Mouse (Mus musculus): Measurements from ENCODE around the gene Prpf4. TPM values are rescaled to one million over a fixed set of nuclear protein-coding genes. Genes with fewer than 3 reads are reported as not detected.
A peak's percentile ranks its signal among the peaks of the same experiment; 100 is the strongest.

The Prpf4 gene
- polyA plus RNA-seq, 1 experiment from 2014 or later: 15.0 TPM

- ATAC-seq (replicated peaks; ENCODE audit: extremely low read depth, insufficient read depth, low FRiP score): no peak
- H3K9me3 ChIP-seq (replicated peaks; ENCODE audit: control insufficient read depth, low read length): no peaks in the 10 kb centered on the region
- WGBS: 54% methylated on average over 17 of the region's 17 CpGs
- peak overlapping the region; percentile 43 for H3K4me2 ChIP-seq (ENCODE audit: low read depth, low read length)
- H3K36me3 ChIP-seq (ENCODE audit: control insufficient read depth, insufficient read depth): peaks cover 20% of the 10 kb centered on the region
- H3K4me1 ChIP-seq (ENCODE audit: control insufficient read depth, insufficient read depth, low read length): no peaks in the 10 kb centered on the region
- H3K4me3 ChIP-seq (ENCODE audit: low read length): peak overlapping the region; percentile 19; the same call in 1 of the 2 replicates
- H3K9ac ChIP-seq (ENCODE audit: low read length): no peak overlapping the region
- no peaks in the 10 kb centered on the region for H3K27me3 ChIP-seq (ENCODE audit: control insufficient read depth, insufficient read depth, low read length)
- no peak overlapping the region for H3K27ac ChIP-seq (ENCODE audit: low read length)
Observed at GRCm38 (mm10) chr4:62427978-62428758, 19.6 kb downstream of the Prpf4 start.

- no peak overlapping the region for H3K4me3 ChIP-seq (ENCODE audit: low read length)
- no peaks in the 10 kb centered on the region for H3K4me1 ChIP-seq (ENCODE audit: control insufficient read depth, insufficient read depth, low read length)
- H3K36me3 ChIP-seq (ENCODE audit: control insufficient read depth, insufficient read depth): peaks cover 8% of the 10 kb centered on the region
- H3K9me3 ChIP-seq (replicated peaks; ENCODE audit: control insufficient read depth, low read length): no peaks in the 10 kb centered on the region
- no peak overlapping the region for H3K4me2 ChIP-seq (ENCODE audit: low read depth, low read length)
- no peaks in the 10 kb centered on the region for H3K27me3 ChIP-seq (ENCODE audit: control insufficient read depth, insufficient read depth, low read length)
- 80% methylated on average over 9 of the region's 9 CpGs for WGBS
- H3K27ac ChIP-seq (ENCODE audit: low read length): no peak overlapping the region
- no peak overlapping the region for H3K9ac ChIP-seq (ENCODE audit: low read length)
- ATAC-seq (replicated peaks; ENCODE audit: extremely low read depth, insufficient read depth, low FRiP score): no peak
Observed at GRCm38 (mm10) chr4:62429616-62430015, 21.0 kb downstream of the Prpf4 start.

GRCm38 (mm10) chr4:62430678-62431077 lies 22.1 kb downstream of the Prpf4 start:
- no peak overlapping the region for H3K4me2 ChIP-seq (ENCODE audit: low read depth, low read length)
- no peak overlapping the region for H3K4me3 ChIP-seq (ENCODE audit: low read length)
- no peaks in the 10 kb centered on the region for H3K36me3 ChIP-seq (ENCODE audit: control insufficient read depth, insufficient read depth)
- no peak for ATAC-seq (replicated peaks; ENCODE audit: extremely low read depth, insufficient read depth, low FRiP score)
- H3K4me1 ChIP-seq (ENCODE audit: control insufficient read depth, insufficient read depth, low read length): no peaks in the 10 kb centered on the region
- H3K27me3 ChIP-seq (ENCODE audit: control insufficient read depth, insufficient read depth, low read length): no peaks in the 10 kb centered on the region
- no peak overlapping the region for H3K9ac ChIP-seq (ENCODE audit: low read length)
- H3K9me3 ChIP-seq (replicated peaks; ENCODE audit: control insufficient read depth, low read length): no peaks in the 10 kb centered on the region
- no peak overlapping the region for H3K27ac ChIP-seq (ENCODE audit: low read length)

- H3K4me1 ChIP-seq (ENCODE audit: control insufficient read depth, insufficient read depth, low read length): no peaks in the 10 kb centered on the region
- ATAC-seq (replicated peaks; ENCODE audit: extremely low read depth, insufficient read depth, low FRiP score): no peak
- no peak overlapping the region for H3K27ac ChIP-seq (ENCODE audit: low read length)
- 69% methylated on average over 4 of the region's 4 CpGs for WGBS
- no peaks in the 10 kb centered on the region for H3K27me3 ChIP-seq (ENCODE audit: control insufficient read depth, insufficient read depth, low read length)
- no peaks in the 10 kb centered on the region for H3K9me3 ChIP-seq (replicated peaks; ENCODE audit: control insufficient read depth, low read length)
- H3K9ac ChIP-seq (ENCODE audit: low read length): no peak overlapping the region
- H3K4me3 ChIP-seq (ENCODE audit: low read length): no peak overlapping the region
- H3K4me2 ChIP-seq (ENCODE audit: low read depth, low read length): no peak overlapping the region
- no peaks in the 10 kb centered on the region for H3K36me3 ChIP-seq (ENCODE audit: control insufficient read depth, insufficient read depth)
Observed at GRCm38 (mm10) chr4:62431522-62431921, 22.9 kb downstream of the Prpf4 start.

GRCm38 (mm10) chr4:62433939-62434870 lies 25.6 kb downstream of the Prpf4 start:
- no peak overlapping the region for H3K27ac ChIP-seq (ENCODE audit: low read length)
- no peak for ATAC-seq (replicated peaks; ENCODE audit: extremely low read depth, insufficient read depth, low FRiP score)
- no peaks in the 10 kb centered on the region for H3K9me3 ChIP-seq (replicated peaks; ENCODE audit: control insufficient read depth, low read length)
- no peak overlapping the region for H3K4me2 ChIP-seq (ENCODE audit: low read depth, low read length)
- H3K27me3 ChIP-seq (ENCODE audit: control insufficient read depth, insufficient read depth, low read length): no peaks in the 10 kb centered on the region
- WGBS: 63% methylated on average over 7 of the region's 7 CpGs
- no peaks in the 10 kb centered on the region for H3K4me1 ChIP-seq (ENCODE audit: control insufficient read depth, insufficient read depth, low read length)
- H3K9ac ChIP-seq (ENCODE audit: low read length): no peak overlapping the region
- H3K36me3 ChIP-seq (ENCODE audit: control insufficient read depth, insufficient read depth): no peaks in the 10 kb centered on the region
- H3K4me3 ChIP-seq (ENCODE audit: low read length): no peak overlapping the region

- Histone ChIP-seq H3K9ac (ENCODE audit: low read length) (no peak within 1 kb of the TSS), H3K4me2 (ENCODE audit: low read depth, low read length) (no peak within 1 kb of the TSS), H3K4me3 (ENCODE audit: low read length) (no peak within 1 kb of the TSS), H3K27ac (ENCODE audit: low read length) (no peak within 1 kb of the TSS), H3K9me3 (replicated peaks; ENCODE audit: control insufficient read depth, low read length) (no peaks in the 10 kb centered on the region), H3K27me3 (ENCODE audit: control insufficient read depth, insufficient read depth, low read length) (no peaks in the 10 kb centered on the region), H3K36me3 (ENCODE audit: control insufficient read depth, insufficient read depth) (no peaks in the 10 kb centered on the region), H3K4me1 (ENCODE audit: control insufficient read depth, insufficient read depth, low read length) (no peaks in the 10 kb centered on the region)
- WGBS: 73% methylated on average over 6 of the region's 6 CpGs
- ATAC-seq (replicated peaks; ENCODE audit: extremely low read depth, insufficient read depth, low FRiP score): no peak
Observed at GRCm38 (mm10) chr4:62435081-62435480, 26.5 kb downstream of the Prpf4 start, which contains the start of gene Rnf183. Rnf183 (minus strand) TSS chr4:62435252.

- no peak overlapping the region for H3K4me3 ChIP-seq (ENCODE audit: low read length)
- H3K36me3 ChIP-seq (ENCODE audit: control insufficient read depth, insufficient read depth): no peaks in the 10 kb centered on the region
- ATAC-seq (replicated peaks; ENCODE audit: extremely low read depth, insufficient read depth, low FRiP score): no peak
- H3K9me3 ChIP-seq (replicated peaks; ENCODE audit: control insufficient read depth, low read length): no peaks in the 10 kb centered on the region
- H3K27ac ChIP-seq (ENCODE audit: low read length): no peak overlapping the region
- no peaks in the 10 kb centered on the region for H3K27me3 ChIP-seq (ENCODE audit: control insufficient read depth, insufficient read depth, low read length)
- no peaks in the 10 kb centered on the region for H3K4me1 ChIP-seq (ENCODE audit: control insufficient read depth, insufficient read depth, low read length)
- 83% methylated on average over 3 of the region's 3 CpGs for WGBS
- H3K9ac ChIP-seq (ENCODE audit: low read length): no peak overlapping the region
- no peak overlapping the region for H3K4me2 ChIP-seq (ENCODE audit: low read depth, low read length)
Observed at GRCm38 (mm10) chr4:62437256-62437778, 28.7 kb downstream of the Prpf4 start.

- no peak overlapping the region for H3K9ac ChIP-seq (ENCODE audit: low read length)
- H3K27ac ChIP-seq (ENCODE audit: low read length): no peak overlapping the region
- WGBS: 70% methylated on average over 7 of the region's 7 CpGs
- no peaks in the 10 kb centered on the region for H3K36me3 ChIP-seq (ENCODE audit: control insufficient read depth, insufficient read depth)
- H3K27me3 ChIP-seq (ENCODE audit: control insufficient read depth, insufficient read depth, low read length): no peaks in the 10 kb centered on the region
- no peak overlapping the region for H3K4me2 ChIP-seq (ENCODE audit: low read depth, low read length)
- no peak overlapping the region for H3K4me3 ChIP-seq (ENCODE audit: low read length)
- H3K4me1 ChIP-seq (ENCODE audit: control insufficient read depth, insufficient read depth, low read length): no peaks in the 10 kb centered on the region
- no peaks in the 10 kb centered on the region for H3K9me3 ChIP-seq (replicated peaks; ENCODE audit: control insufficient read depth, low read length)
- ATAC-seq (replicated peaks; ENCODE audit: extremely low read depth, insufficient read depth, low FRiP score): no peak
Observed at GRCm38 (mm10) chr4:62437871-62438270, 29.3 kb downstream of the Prpf4 start.

- WGBS: 57% methylated on average over 4 of the region's 4 CpGs
- H3K4me1 ChIP-seq (ENCODE audit: control insufficient read depth, insufficient read depth, low read length): no peaks in the 10 kb centered on the region
Observed at GRCm38 (mm10) chr4:62439793-62440192, 31.2 kb downstream of the Prpf4 start.

More at GRCm38 (mm10) chr4:62439793-62440192, 31.2 kb downstream of the Prpf4 start:
- no peaks in the 10 kb centered on the region for H3K36me3 ChIP-seq (ENCODE audit: control insufficient read depth, insufficient read depth)
- no peak for ATAC-seq (replicated peaks; ENCODE audit: extremely low read depth, insufficient read depth, low FRiP score)
- H3K9ac ChIP-seq (ENCODE audit: low read length): no peak overlapping the region
- H3K9me3 ChIP-seq (replicated peaks; ENCODE audit: control insufficient read depth, low read length): no peaks in the 10 kb centered on the region
- no peaks in the 10 kb centered on the region for H3K27me3 ChIP-seq (ENCODE audit: control insufficient read depth, insufficient read depth, low read length)
- no peak overlapping the region for H3K27ac ChIP-seq (ENCODE audit: low read length)
- no peak overlapping the region for H3K4me2 ChIP-seq (ENCODE audit: low read depth, low read length)
- H3K4me3 ChIP-seq (ENCODE audit: low read length): no peak overlapping the region
